Mouse (Mus musculus): Measurements from ENCODE around the gene Dntt. TPM values are rescaled to one million over a fixed set of nuclear protein-coding genes. Genes with fewer than 3 reads are reported as not detected.

Dntt gene
- total RNA-seq, 1 experiment, result not detected

DNA sequence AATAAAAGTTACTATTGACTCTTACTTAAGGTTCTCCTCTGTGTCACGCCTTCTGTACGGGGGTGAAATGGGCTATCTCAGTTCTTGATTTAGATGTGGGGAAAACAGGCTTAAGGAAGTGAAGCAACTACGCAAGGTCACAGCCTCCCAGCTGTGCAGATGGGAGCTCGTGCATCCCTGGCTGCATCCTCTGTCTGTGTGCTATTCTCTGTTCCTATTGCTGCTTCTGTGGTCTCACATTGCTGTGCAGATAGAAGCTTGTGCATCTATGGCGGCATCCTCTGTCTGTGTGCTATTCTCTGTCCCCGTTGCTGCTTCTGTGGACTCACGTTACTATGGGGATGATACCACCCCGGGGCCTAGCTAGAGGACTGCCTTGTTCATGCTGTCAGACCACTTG is 2.5 kb upstream of the Dntt start:
- H3K9ac ChIP-seq (ENCODE audit: insufficient read depth, low read depth, low read length, poor library complexity, severe bottlenecking), result no peak overlapping the region
- in situ Hi-C loops (cut with MboI; ENCODE audit: low sequenced_read_pairs in 2 of 2, unreplicated experiment in 2 of 2), result loop anchor here (25.0 kb wide), 1 partner anchor 264 kb away; no protein-coding TSS in a partner anchor
- TF ChIP-seq ZC3H11A (IDR thresholded peaks at IDR 0.05; ENCODE audit: borderline replicate concordance, low read depth, low read length), result no peak
- TF ChIP-seq MAFK (IDR thresholded peaks at IDR 0.05; ENCODE audit: insufficient read depth, low read depth, low read length), result no peak
- no peak for TF ChIP-seq ZNF384 (IDR thresholded peaks at IDR 0.05; ENCODE audit: low read depth, low read length)
- no peak for TF ChIP-seq HCFC1 (IDR thresholded peaks at IDR 0.05; ENCODE audit: borderline replicate concordance, insufficient read depth, low read length)
- no peak for TF ChIP-seq CHD2 (IDR thresholded peaks at IDR 0.05; ENCODE audit: low read depth, low read length)

DNA sequence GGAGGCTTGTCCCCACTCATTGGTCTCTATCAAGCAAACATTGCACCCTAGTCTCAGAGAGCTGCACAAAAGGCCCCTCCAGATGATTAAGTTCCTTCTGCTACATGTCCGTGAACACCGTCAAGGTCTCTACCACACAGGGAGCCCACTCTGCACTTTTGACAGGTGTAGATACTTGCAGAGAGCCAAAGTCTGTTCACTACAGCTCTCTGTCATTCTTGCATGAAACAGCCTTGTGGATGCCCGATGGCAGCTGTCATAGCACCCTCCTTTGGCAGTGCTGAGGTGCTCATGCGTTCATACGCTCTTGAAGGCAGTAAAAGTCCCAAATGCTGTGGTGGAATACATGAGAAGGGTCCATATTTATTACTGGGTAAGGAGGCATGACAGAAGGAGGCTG is 2.1 kb upstream of the Dntt start:
- TF ChIP-seq HCFC1 (IDR thresholded peaks at IDR 0.05; ENCODE audit: borderline replicate concordance, insufficient read depth, low read length), result no peak
- no peak for TF ChIP-seq MAFK (IDR thresholded peaks at IDR 0.05; ENCODE audit: insufficient read depth, low read depth, low read length)
- no peak for TF ChIP-seq CHD2 (IDR thresholded peaks at IDR 0.05; ENCODE audit: low read depth, low read length)
- no peak for TF ChIP-seq ZNF384 (IDR thresholded peaks at IDR 0.05; ENCODE audit: low read depth, low read length)
- TF ChIP-seq ZC3H11A (IDR thresholded peaks at IDR 0.05; ENCODE audit: borderline replicate concordance, low read depth, low read length), result no peak
- Histone ChIP-seq H3K36me3 (ENCODE audit: control insufficient read depth, insufficient read depth, low read length, poor library complexity, severe bottlenecking) (no peaks in the 10 kb centered on the region), H3K27ac (ENCODE audit: insufficient read depth, low read depth, low read length, poor library complexity, severe bottlenecking) (no peak overlapping the region), H3K9ac (ENCODE audit: insufficient read depth, low read depth, low read length, poor library complexity, severe bottlenecking) (no peak overlapping the region), H3K9me3 (ENCODE audit: control insufficient read depth, insufficient read depth, low read depth, low read length) (no peaks in the 10 kb centered on the region), H3K4me1 (ENCODE audit: control insufficient read depth in 2 of 2, insufficient read depth in 2 of 2, low read length in 2 of 2, poor library complexity in 1 of 2) (no peaks in the 10 kb centered on the region), H3K4me3 (ENCODE audit: insufficient read depth in 1 of 2, low read depth in 1 of 2, low read length in 2 of 2, poor library complexity in 1 of 2, severe bottlenecking in 1 of 2) (no peak overlapping the region)
- DNase-seq (ENCODE audit: low read depth, low spot score), result no peak
- in situ Hi-C loops (cut with MboI; ENCODE audit: low sequenced_read_pairs in 2 of 2, unreplicated experiment in 2 of 2), result loop anchor here (25.0 kb wide), 1 partner anchor 265 kb away; no protein-coding TSS in a partner anchor

More for the DNA sequence above, 2.5 kb upstream of the Dntt start:
- no peaks in the 10 kb centered on the region for H3K9me3 ChIP-seq (ENCODE audit: control insufficient read depth, insufficient read depth, low read depth, low read length)
- no peaks in the 10 kb centered on the region for H3K36me3 ChIP-seq (ENCODE audit: control insufficient read depth, insufficient read depth, low read length, poor library complexity, severe bottlenecking)
- H3K27ac ChIP-seq (ENCODE audit: insufficient read depth, low read depth, low read length, poor library complexity, severe bottlenecking), result no peak overlapping the region
- H3K4me1 ChIP-seq (ENCODE audit: control insufficient read depth in 2 of 2, insufficient read depth in 2 of 2, low read length in 2 of 2, poor library complexity in 1 of 2), result no peaks in the 10 kb centered on the region
- H3K4me3 ChIP-seq (ENCODE audit: insufficient read depth in 1 of 2, low read depth in 1 of 2, low read length in 2 of 2, poor library complexity in 1 of 2, severe bottlenecking in 1 of 2), result no peak overlapping the region
- no peak for DNase-seq (ENCODE audit: low read depth, low spot score)

DNA sequence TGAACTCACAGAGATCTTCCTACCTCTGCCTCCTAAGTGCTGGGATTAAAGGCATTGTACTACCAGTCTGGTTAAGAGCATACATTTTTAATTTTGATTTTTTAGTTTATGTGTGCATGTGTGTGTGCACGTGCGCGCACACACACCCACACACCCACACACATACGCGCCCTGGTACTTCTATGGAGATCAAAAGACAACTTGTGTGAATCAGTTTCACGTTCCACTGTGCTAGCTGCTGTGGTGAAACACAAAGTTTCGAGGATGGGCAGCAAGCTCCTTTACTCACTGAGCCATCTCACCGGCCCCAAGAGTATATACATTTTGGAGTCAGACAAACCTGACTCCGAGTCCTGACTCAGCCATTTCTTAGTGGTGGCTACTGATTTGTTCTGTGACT is 1.5 kb upstream of the Dntt start:
- H3K4me1 ChIP-seq (ENCODE audit: control insufficient read depth in 2 of 2, insufficient read depth in 2 of 2, low read length in 2 of 2, poor library complexity in 1 of 2), result no peaks in the 10 kb centered on the region
- in situ Hi-C loops (cut with MboI; ENCODE audit: low sequenced_read_pairs in 2 of 2, unreplicated experiment in 2 of 2), result loop anchor here (25.0 kb wide), 1 partner anchor 265 kb away; no protein-coding TSS in a partner anchor
- H3K4me3 ChIP-seq (ENCODE audit: insufficient read depth in 1 of 2, low read depth in 1 of 2, low read length in 2 of 2, poor library complexity in 1 of 2, severe bottlenecking in 1 of 2), result no peak overlapping the region
- no peak overlapping the region for H3K27ac ChIP-seq (ENCODE audit: insufficient read depth, low read depth, low read length, poor library complexity, severe bottlenecking)
- no peak overlapping the region for H3K9ac ChIP-seq (ENCODE audit: insufficient read depth, low read depth, low read length, poor library complexity, severe bottlenecking)
- no peak for TF ChIP-seq CHD2 (IDR thresholded peaks at IDR 0.05; ENCODE audit: low read depth, low read length)
- TF ChIP-seq ZC3H11A (IDR thresholded peaks at IDR 0.05; ENCODE audit: borderline replicate concordance, low read depth, low read length), result no peak
- no peaks in the 10 kb centered on the region for H3K36me3 ChIP-seq (ENCODE audit: control insufficient read depth, insufficient read depth, low read length, poor library complexity, severe bottlenecking)
- H3K9me3 ChIP-seq (ENCODE audit: control insufficient read depth, insufficient read depth, low read depth, low read length), result no peaks in the 10 kb centered on the region
- DNase-seq (ENCODE audit: low read depth, low spot score), result no peak

DNA sequence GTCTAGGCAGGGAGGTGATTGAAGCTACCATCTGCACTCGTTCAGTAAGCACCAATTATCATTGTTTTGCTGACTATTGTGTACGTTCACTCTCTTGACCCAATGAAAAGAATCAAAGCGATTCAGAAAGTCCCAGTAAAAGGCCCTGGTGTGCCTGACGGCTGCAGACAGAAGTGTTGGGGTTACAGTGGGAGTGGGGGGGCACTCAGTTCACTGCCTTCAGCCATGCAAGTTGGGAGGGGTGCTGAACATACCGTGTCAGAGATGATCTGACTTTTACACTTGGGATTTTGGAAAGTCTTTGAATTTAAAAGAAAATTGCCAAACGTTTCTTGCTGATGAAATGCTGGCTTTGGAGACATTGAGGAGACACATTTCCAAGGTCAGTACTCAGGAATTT is 1.1 kb downstream of the Dntt start:
- Histone ChIP-seq H3K4me3 (ENCODE audit: insufficient read depth in 1 of 2, low read depth in 1 of 2, low read length in 2 of 2, poor library complexity in 1 of 2, severe bottlenecking in 1 of 2) (no peak overlapping the region), H3K9ac (ENCODE audit: insufficient read depth, low read depth, low read length, poor library complexity, severe bottlenecking) (no peak overlapping the region), H3K9me3 (ENCODE audit: control insufficient read depth, insufficient read depth, low read depth, low read length) (no peaks in the 10 kb centered on the region), H3K27ac (ENCODE audit: insufficient read depth, low read depth, low read length, poor library complexity, severe bottlenecking) (no peak overlapping the region), H3K36me3 (ENCODE audit: control insufficient read depth, insufficient read depth, low read length, poor library complexity, severe bottlenecking) (no peaks in the 10 kb centered on the region), H3K4me1 (ENCODE audit: control insufficient read depth in 2 of 2, insufficient read depth in 2 of 2, low read length in 2 of 2, poor library complexity in 1 of 2) (no peaks in the 10 kb centered on the region)
- DNase-seq (ENCODE audit: low read depth, low spot score), result no peak
- TF ChIP-seq HCFC1 (IDR thresholded peaks at IDR 0.05; ENCODE audit: borderline replicate concordance, insufficient read depth, low read length) (no peak), MAFK (IDR thresholded peaks at IDR 0.05; ENCODE audit: insufficient read depth, low read depth, low read length) (no peak)
- in situ Hi-C loops (cut with MboI; ENCODE audit: low sequenced_read_pairs in 2 of 2, unreplicated experiment in 2 of 2), result loop anchor here (25.0 kb wide), 1 partner anchor 268 kb away; no protein-coding TSS in a partner anchor

DNA sequence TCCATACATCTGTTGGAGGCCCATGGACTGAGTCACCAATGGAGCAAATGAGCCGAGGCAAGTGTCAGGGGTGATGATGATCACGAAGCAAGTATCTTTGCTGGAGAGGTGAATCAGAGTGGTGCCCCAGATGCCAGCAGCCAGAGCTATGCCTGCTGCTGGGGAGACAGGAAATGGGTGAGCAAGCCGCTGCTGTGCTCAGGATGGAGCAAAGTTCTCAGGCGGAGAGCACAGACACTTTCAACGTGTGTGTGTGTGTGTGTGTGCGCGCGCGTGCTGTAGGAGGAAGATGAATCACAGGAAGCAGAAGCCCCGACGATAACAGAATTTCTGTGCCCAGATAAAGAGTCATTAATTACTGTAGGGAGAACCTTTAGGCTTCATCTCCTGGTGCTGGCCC is 1.9 kb downstream of the Dntt start:
- in situ Hi-C loops (cut with MboI; ENCODE audit: low sequenced_read_pairs in 2 of 2, unreplicated experiment in 2 of 2), result loop anchor here (25.0 kb wide), 1 partner anchor 269 kb away; no protein-coding TSS in a partner anchor

More for the DNA sequence above, 1.9 kb downstream of the Dntt start:
- no peak overlapping the region for H3K9ac ChIP-seq (ENCODE audit: insufficient read depth, low read depth, low read length, poor library complexity, severe bottlenecking)
- TF ChIP-seq ZC3H11A (IDR thresholded peaks at IDR 0.05; ENCODE audit: borderline replicate concordance, low read depth, low read length) (no peak), CHD2 (IDR thresholded peaks at IDR 0.05; ENCODE audit: low read depth, low read length) (no peak), ZNF384 (IDR thresholded peaks at IDR 0.05; ENCODE audit: low read depth, low read length) (no peak), HCFC1 (IDR thresholded peaks at IDR 0.05; ENCODE audit: borderline replicate concordance, insufficient read depth, low read length) (no peak), MAFK (IDR thresholded peaks at IDR 0.05; ENCODE audit: insufficient read depth, low read depth, low read length) (no peak)
- no peaks in the 10 kb centered on the region for H3K9me3 ChIP-seq (ENCODE audit: control insufficient read depth, insufficient read depth, low read depth, low read length)
- no peaks in the 10 kb centered on the region for H3K36me3 ChIP-seq (ENCODE audit: control insufficient read depth, insufficient read depth, low read length, poor library complexity, severe bottlenecking)
- DNase-seq (ENCODE audit: low read depth, low spot score), result no peak
- no peak overlapping the region for H3K27ac ChIP-seq (ENCODE audit: insufficient read depth, low read depth, low read length, poor library complexity, severe bottlenecking)
- no peaks in the 10 kb centered on the region for H3K4me1 ChIP-seq (ENCODE audit: control insufficient read depth in 2 of 2, insufficient read depth in 2 of 2, low read length in 2 of 2, poor library complexity in 1 of 2)
- no peak overlapping the region for H3K4me3 ChIP-seq (ENCODE audit: insufficient read depth in 1 of 2, low read depth in 1 of 2, low read length in 2 of 2, poor library complexity in 1 of 2, severe bottlenecking in 1 of 2)
